Mouse (Mus musculus) spleen, adult 2 months (tissue): ENCODE results near the gene Cep70.

Source experiments
- CTCF ChIP-seq: fragments of 200-500 bp; IDR thresholded peaks from 2 replicates; pipeline ENCODE4 v1.5.1; 2011; ENCODE audit warnings: mild to moderate bottlenecking, inconsistent platforms; ENCODE audit not compliant: insufficient read depth, insufficient read length, insufficient replicate concordance; ENCODE audit errors: extremely low read depth
- POLR2A ChIP-seq: fragments of 200-500 bp; IDR thresholded peaks from 2 replicates; pipeline ENCODE4 v1.6.1; 2011; ENCODE audit warnings: low read depth, low read length, inconsistent platforms

DNA sequence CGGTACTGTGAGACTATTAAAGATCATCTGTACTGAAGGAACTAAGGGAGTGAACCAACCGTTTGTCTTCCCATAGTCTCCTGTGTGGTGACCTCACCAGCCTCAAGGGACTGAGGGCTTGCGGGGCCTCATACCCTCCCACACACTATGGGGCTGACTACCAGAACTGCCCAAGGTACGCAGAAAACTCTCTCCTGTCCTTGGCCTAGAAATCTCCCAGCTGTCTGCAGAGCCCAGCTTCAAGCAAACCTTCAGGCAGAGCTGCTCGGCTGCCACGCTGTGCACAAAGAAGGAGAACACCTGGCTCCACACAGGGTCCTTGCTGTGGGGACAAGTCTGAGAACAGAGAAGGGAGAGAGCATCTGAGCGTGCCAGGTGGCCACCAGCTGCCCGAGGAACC, 76.8 kb downstream of the Cep70 start:
- TF ChIP-seq POLR2A (no peak), CTCF (no peak)
